Mouse (Mus musculus) thymus, postnatal 10 days (tissue): Measurements from ENCODE around the gene Srrt.

Experiments
- DNase-seq, 2 experiments: peaks; one replicate each; pipeline ENCODE4 v3.0.0; 2021; ENCODE audit warnings: low spot score in 2 of 2

Gene Srrt

DNA sequence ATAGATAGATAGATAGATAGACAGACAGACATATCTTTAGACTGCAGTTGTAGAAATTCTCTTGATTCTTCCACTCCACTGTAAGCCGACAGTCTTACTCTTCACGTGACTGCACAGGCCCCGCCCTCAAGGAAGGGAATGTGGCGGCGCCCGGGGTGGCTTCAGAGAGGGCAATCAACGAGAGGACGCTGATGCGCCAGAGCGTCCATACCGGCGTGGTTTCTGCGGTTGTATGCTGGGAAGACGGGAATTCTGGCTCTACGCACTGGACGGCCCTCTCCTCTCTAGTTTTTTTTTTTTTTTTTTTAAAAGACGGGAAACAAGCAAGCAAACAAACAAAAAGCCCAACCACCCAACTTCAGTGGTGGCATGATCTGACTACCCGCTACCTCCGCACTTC, 30.8 kb upstream of the Srrt start:
- peak; percentile 73 to 79 for DNase-seq

GRCm38 (mm10) chr5:137337190-137337589, 29.7 kb upstream of the Srrt start:
- no peak for DNase-seq

- DNase-seq, result no peak
Measured at GRCm38 (mm10) chr5:137335066-137335465, 27.6 kb upstream of the Srrt start.

DNA sequence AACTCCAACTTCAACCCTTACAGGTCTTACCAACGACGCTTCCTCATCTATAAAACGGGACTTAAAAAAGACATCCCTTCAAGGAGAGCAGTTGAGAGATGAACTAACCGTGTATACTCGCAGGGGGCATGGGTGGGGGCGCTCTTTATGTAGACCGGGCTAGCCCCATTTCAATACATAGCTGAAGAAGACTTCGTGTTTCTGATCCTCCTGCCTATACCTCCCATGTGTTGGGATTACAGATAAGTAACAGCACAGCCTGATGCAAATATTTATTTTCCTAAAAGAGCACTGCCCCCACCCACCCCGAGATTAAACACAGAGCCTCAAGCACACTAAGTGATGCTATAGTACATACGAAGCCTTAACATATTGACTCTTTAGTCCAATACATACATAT, 26.8 kb upstream of the Srrt start:
- DNase-seq, result no peak

DNA sequence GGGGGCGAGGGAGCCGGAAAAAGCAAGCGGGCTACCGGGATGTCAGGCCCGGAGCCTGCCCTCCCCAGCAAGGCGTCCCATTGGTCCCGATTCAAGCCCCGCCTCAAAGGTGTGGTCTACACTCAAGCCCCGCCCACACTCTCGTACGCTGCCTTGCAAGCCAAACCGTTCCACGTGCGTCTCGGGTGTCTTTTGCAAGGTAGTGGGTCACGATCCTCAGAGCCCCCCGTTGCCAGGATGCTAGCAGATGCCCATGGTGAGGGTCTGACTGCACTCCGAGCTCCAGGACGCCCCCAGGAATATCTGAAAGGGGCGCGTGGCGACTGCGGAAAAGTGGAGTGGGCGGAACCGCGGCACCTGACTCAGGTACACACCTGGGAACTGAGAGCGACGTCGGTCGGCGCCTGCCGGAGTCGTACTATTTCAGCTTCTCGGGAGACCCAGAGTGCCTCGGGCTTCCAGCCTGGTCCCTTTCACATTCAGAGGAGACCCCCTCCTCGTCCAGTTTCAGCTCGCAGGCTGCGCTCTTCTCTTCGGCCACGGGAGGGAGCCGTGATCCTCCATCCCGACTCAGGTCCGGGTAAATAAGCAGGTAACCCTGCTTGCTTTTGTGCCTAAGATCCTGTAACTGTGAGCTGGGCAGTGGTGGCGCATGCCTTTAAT, 26.2 kb upstream of the Srrt start, which contains the start of gene Slc12a9:
TSS of gene Slc12a9 (minus strand) at position 86 of the 663 bp plus-strand sequence.
- DNase-seq, result peak; percentile 95

GRCm38 (mm10) chr5:137332857-137333511, 25.5 kb upstream of the Srrt start:
- DNase-seq, result no peak

GRCm38 (mm10) chr5:137330910-137331309, 23.4 kb upstream of the Srrt start:
- DNase-seq, result no peak

DNA sequence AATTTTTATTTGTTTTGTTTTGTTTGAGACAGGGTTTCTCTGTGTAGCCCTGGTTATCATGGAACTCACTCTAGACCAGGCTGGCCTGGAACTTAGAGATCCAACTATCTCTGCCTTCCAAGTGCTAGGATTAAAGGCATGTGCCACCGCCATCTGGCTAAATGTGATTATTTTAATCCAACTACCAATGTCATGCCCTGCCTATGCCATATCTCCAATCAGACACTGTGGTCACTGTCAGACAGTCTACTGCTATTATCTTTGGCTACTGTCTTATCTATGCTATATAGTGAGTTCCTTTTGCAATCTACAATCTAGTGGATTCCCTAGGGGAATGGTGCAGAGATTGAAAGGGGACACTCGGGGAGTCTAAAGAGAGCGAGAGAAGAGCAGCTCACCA, 13.5 kb upstream of the Srrt start:
- no peak for DNase-seq

GRCm38 (mm10) chr5:137318570-137318969, 11.1 kb upstream of the Srrt start:
- no peak for DNase-seq

DNA sequence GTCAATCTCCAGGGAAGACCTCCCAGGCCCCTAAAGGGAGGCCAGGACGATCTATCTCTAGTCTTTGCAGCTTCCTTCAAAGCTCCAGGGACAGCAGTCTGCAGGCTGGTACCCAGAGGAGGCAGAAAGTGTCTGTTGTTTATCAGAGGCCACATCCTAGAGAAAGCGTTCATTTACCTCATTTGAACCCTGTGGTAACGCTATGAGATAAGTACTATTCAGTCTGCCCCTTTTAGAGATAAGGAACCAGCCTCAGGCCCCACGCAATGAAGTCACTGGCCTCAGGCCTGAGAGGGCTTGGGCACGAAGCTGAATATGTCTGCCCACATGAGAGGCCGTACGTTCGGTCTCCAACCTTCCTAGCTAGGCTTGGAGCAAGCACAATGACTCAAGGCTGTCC, 9.9 kb upstream of the Srrt start:
- no peak for DNase-seq

DNA sequence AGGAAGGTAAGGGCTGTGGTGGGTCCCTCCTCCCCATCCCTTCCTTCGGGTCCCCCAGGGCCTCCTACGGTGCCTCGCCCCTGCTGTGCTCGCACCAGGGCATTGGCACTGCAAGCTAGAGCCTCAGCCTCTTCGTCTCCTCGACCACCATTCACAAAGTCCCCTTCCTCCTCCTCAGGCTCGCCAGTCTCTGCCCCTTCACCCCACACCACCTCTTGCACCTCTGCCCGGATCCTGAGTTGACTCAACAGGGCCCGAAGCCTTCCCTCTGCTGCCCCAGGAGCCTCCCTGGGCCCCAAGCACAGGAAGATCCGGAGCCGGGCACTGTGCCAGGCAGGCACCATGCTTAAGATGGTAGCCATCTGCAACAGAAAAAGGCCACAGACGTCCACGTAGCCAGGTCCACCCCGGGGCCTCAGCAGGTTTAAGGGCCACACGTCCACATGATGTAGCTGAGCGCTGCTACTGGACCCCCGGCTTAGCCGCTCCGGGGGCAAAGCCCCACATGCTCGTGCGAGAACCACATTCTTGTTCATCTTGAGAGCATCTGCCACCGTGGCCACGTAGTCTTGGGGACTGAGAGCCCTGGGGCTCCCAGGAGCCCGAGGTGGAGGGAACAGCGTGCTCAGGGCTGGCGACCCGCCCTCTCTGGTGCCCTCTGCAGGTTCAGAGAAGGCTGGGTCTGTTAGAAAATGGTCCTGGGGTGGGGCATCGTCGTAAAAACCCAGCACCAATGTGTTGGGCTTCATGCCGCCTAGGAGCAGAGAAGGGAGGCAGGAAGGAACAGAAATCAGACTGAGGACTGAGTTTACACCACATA, 7.8 kb upstream of the Srrt start:
- DNase-seq, result peak in 1 of 2 experiments; percentile 56

- no peak for DNase-seq
Measured at GRCm38 (mm10) chr5:137314193-137315083, 7.0 kb upstream of the Srrt start, which contains the start of gene Trip6. Gene Trip6, minus strand, starts transcription at chr5:137314404.

DNA sequence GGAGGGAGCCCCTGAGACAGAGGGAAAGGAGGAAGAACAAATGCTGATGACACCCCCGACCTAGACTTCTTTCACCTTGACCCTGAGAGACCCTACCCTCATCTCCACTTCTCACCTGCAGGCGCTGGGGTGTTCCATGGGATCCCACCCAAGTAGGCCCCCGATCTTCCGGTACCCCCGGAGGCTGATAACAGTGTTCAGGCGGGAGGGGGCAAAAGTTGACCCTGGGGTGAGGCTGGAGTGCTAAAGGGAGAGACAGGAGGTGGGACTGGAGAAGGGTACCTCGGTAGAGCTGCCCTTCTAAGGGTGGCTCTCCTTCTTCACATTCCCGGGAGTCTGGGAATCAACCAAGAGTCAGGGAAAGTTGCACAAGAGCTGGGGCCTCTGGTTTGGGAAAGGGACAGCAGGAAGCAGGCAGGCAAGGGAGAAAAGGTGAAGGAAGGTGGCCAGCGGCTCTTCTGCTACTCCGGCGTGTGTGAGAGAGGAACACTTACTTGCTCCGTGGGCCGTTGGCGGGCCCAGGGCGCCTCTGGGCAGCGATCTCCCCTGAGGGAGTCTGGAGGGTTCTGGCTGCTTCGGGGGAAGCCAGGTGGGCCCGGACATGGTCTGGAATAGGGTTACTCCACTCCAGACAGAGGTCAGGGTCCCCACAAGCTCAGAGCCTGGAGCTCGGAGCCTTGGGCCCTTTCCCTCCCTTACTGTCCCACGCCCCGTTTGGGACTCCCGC, 6.2 kb upstream of the Srrt start:
- DNase-seq, result no peak

- no peak for DNase-seq
Measured at GRCm38 (mm10) chr5:137308356-137308755, 882 bp upstream of the Srrt start.

- DNase-seq, result no peak
Measured at GRCm38 (mm10) chr5:137306439-137307005, 952 bp downstream of the Srrt start.

- DNase-seq, result no peak
Measured at GRCm38 (mm10) chr5:137305822-137306221, 1.7 kb downstream of the Srrt start.

DNA sequence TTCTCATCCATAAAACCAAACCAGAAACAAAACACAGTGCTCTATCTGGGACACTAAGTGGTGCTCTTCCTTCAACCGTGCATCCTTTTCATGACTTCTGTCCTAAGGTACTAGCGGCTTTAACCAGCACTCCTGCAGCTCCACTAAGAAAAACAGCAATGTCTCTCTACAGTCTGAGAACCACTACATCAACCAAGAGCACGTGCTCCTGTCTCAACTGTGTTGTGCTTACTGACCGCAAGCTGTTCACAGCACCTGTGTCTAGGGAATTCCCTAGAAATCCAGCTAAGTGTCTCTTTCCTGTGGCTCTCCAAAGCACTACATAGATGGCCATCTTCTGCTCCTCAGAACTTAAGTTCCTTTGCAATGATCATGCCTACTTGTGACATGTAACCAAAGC, 2.7 kb downstream of the Srrt start:
- DNase-seq, result no peak

GRCm38 (mm10) chr5:137304165-137304564, 3.3 kb downstream of the Srrt start:
- no peak for DNase-seq

GRCm38 (mm10) chr5:137303609-137304008, 3.9 kb downstream of the Srrt start:
- no peak for DNase-seq

GRCm38 (mm10) chr5:137301253-137301652, 6.2 kb downstream of the Srrt start:
- no peak for DNase-seq

DNA sequence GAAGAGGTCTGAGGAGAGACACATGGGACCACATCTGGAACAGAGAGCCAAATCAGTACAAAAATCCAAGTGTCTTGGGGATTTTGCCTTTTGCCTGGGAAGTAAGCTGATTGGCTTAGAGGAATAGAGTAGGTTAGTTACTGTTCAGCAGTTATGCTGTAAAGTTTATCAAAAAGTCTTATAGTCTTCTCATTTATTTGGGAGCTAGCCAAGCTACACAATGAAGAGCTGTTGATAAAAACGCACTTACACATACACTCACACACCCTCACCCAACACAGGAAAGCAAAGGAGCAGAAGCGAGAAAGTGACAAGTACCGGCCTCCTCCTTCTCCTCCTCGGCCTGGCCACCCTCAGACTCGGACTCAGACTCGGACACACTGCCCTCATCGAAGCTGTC, 8.2 kb downstream of the Srrt start:
- DNase-seq, result no peak
